Mouse (Mus musculus): ENCODE measurements around the gene Nrcam.

DNA sequence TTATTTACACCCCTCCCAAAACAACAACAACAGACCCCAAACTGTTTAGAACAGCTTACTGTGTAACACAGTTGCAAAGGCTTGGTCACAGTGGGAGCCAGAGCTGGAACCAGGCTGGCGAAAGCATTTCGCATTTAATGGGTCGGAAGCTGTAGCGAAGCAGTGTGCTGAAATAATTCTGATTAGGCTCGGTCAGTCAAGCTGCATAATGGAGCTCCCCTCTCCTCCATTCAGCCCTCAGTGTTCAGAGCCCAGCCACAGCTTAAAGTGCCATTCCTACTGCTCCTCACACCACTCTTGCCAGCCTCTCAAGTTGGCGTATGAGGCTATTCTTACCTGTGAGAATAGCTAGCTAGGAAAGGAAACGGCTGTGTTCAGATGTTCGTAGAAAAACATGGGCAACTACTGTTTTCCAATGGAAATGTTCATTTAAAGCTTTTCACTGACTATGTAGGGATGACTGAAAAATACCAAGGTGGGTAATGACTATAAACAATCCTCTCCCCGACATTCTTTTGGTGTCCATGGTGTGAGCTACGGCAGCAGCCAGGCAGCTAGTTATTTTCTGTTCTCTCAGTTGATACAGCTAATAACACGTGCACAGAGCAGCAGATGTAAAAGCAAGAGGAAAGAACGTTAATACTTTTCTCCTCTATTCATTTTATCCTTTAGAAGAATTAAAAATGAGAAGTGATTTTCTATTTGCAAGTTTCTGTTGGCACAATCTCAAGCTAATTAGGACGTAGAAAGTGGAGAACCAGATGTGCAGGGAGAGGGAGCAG, 108.6 kb downstream of the Nrcam start:
- no peak for TF ChIP-seq GATA1 (IDR thresholded peaks at IDR 0.05; ENCODE audit: low read length)
- TF ChIP-seq TAL1 (IDR thresholded peaks at IDR 0.05; ENCODE audit: low read length), result no peak

Measured in erythroblast, embryonic 14.5 days (primary cell).